Mouse (Mus musculus): ENCODE results near the gene Hspb1. TPM values are rescaled to one million over a fixed set of nuclear protein-coding genes. Genes with fewer than 3 reads are reported as not detected.

Gene Hspb1
- total RNA-seq, 1 experiment from 2014 or later: not detected

DNA sequence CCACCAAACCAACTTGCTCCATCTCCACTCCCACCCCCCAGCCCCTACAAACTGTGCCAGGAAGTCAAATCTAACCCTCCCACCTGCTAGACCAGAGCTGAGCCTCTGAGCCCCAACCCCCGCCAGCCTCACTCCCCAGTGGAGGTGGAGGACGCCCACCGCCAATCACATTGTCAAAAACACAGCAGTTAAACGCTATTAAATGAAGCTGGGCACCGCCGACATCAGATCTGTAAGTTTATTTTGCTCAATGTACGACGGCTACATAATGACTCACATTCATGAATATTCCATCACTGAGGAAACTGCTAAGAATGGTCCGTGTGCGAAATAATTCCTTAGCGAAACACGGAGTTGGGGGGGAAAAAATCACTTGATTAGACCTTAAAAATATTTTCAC is 20.5 kb downstream of the Hspb1 start:
- no peak for ATAC-seq (ENCODE audit: extremely low read depth, insufficient number of reproducible peaks, low FRiP score, poor library complexity, severe bottlenecking)

DNA sequence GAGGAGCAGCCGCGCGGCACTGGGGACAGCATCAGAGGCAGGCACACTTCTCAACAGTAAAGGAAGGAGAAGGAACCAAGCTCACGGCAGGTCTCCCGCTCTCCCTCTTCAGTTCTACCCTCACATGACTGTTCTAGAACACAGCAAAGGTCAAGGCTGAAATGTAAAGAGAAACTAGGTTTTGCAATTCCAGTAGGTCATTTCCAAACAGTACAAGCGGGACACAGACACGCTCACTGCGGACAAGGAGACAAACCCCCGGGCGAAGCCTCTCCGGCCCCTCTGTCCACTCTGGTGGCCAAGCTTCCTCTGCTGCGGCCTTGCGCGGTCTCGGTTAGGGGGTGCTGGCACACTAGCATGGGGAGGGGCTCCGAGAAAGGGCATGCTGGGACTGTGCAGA is 21.3 kb downstream of the Hspb1 start:
- no peak for ATAC-seq (ENCODE audit: extremely low read depth, insufficient number of reproducible peaks, low FRiP score, poor library complexity, severe bottlenecking)

DNA sequence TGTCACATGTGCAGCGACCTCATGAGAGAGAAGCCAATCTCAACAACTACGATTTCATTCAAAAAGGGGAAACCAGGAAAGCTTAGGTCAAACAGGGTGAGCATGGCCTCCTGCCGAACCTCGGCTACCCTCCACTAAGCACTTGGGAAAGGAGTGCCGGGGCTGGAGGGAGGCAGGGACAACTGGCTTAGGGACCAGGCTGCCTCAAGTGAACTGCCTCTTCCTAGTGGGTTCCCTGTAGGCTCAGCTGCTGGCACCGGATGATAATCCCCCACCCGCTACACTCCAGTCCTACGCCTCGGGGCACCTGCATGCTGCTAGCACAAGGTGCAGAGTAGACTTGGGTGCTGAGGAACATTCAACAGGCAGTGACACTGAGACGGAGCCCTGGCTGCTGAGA is 21.9 kb downstream of the Hspb1 start:
- ATAC-seq (ENCODE audit: extremely low read depth, insufficient number of reproducible peaks, low FRiP score, poor library complexity, severe bottlenecking): no peak

DNA sequence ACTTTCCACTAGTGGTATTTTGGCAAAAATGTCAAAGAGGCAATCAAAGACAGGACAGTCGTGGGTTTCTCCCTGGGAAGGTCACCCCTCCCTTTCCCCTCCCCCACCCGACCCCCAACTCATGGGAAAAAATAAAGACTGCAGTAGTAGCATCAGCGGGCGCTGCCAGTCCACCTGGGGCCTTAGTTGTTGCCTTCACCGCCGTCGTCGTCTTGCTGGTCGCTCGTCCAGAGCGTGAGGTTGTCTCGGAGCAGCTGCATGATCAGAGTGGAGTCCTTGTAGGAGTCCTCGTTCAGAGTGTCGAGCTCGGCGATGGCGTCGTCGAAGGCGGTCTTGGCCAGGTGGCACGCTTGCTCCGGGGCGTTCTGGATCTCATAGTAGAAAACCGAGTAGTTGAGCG is 23.1 kb downstream of the Hspb1 start:
- ATAC-seq (ENCODE audit: extremely low read depth, insufficient number of reproducible peaks, low FRiP score, poor library complexity, severe bottlenecking): no peak

DNA sequence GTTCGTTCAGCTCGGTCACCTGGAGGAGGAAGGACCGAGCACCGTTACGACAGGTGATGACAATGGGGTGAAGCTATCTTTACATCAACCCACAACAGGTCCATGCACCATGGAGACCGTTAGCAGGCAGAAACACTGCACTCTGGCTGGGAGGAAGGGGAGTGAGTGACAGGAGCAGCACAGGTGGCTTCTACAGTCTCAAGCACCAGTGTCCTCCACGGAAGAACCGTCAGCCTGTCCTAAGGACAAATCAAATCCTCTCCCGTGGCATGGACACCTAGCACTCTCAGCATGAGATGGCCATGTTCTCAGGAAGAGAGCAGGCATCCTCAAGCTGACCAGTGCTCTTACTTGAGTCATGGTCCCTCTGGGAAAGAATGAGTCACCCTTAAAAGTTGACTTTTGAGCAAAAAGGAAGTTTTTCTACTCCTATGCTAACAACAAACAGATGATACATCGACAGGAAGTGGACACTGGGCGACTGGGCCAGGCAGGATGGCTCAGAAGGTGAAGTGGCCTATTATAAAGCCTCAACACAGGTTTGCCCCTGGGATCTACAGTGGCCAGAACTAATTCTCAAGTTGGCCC is 24.0 kb downstream of the Hspb1 start:
- no peak for ATAC-seq (ENCODE audit: extremely low read depth, insufficient number of reproducible peaks, low FRiP score, poor library complexity, severe bottlenecking)

DNA sequence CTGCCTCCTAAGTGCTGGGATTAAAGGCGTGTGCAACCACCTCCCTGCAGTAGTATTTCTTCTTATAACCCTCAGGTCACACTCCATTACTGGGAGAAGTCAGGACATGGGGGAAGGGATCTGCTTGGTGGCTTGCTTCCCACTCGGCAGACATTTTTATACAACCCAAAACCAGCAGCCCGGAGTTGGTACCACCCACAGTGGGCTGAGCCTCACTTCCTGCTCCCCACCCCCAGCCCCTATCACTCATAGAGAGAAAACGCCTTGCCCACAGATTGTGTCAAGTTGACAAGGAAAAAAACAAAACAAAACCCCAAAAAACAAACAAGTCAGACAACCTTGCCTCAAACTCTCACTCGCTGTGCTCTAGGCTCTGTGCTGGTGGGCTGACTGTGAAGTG is 25.5 kb downstream of the Hspb1 start:
- ATAC-seq (ENCODE audit: extremely low read depth, insufficient number of reproducible peaks, low FRiP score, poor library complexity, severe bottlenecking): no peak

DNA sequence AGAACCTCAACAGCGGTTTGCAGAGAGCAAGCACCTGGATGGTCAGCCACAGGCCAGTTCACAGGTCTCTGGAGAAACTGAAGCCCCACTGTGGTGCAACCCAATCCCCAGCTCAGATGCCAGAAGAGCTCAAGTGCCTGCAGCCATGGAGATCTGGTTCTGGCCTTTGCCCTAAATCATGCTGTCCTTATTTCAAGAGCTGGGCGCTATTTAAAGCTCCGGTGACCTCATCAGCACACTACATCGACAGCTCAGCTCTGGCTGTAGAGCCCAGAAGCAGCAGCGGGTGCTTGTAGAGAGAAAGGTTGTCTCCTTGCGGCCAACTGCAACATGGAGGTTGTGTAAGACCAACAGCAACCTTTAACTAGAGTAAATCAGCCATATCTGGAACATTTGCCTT is 26.4 kb downstream of the Hspb1 start:
- no peak for ATAC-seq (ENCODE audit: extremely low read depth, insufficient number of reproducible peaks, low FRiP score, poor library complexity, severe bottlenecking)

DNA sequence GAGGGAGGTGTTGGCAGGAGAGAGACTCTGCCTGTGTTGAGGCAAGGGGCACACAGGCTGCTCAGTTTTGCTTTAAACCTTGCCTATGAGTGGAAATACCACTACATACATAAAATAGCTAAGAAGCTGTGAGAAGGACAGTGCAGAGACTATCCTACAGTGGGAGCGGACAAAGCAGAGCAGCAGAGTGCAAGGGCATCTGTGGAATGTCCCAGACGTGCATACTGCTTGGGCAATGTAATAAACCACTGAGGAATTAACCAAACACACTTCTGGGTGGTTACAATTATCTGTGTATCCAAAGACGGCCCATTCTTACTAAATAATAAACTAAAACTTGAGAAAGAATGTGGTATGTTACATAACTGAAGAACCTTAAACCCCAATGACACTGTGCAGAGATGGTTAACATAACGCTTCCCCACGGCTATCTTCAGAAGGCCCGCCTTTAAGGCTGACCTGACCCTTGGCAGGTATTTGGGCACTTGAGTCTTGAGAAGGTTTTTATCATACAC is 28.4 kb downstream of the Hspb1 start:
- ATAC-seq (ENCODE audit: extremely low read depth, insufficient number of reproducible peaks, low FRiP score, poor library complexity, severe bottlenecking): no peak

DNA sequence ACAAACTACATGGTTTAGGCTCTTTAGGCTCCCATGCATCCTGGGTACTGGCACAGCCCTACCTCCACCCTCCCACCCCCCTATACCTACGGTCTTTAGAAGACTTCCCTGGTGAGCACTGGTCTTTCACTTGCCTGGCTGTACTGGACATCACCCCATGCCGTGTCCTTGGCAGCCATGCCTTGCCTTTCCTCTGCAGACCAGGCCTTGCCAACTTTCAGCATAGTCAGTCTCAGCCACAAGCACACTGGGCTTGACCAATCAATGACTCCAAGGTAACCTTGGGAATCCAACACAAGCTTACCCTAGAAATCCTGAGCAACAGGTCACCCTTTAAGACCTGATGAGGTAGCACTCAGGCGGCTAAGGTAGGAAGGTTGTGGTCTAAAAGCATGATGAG is 28.9 kb downstream of the Hspb1 start:
- ATAC-seq (ENCODE audit: extremely low read depth, insufficient number of reproducible peaks, low FRiP score, poor library complexity, severe bottlenecking): no peak

DNA sequence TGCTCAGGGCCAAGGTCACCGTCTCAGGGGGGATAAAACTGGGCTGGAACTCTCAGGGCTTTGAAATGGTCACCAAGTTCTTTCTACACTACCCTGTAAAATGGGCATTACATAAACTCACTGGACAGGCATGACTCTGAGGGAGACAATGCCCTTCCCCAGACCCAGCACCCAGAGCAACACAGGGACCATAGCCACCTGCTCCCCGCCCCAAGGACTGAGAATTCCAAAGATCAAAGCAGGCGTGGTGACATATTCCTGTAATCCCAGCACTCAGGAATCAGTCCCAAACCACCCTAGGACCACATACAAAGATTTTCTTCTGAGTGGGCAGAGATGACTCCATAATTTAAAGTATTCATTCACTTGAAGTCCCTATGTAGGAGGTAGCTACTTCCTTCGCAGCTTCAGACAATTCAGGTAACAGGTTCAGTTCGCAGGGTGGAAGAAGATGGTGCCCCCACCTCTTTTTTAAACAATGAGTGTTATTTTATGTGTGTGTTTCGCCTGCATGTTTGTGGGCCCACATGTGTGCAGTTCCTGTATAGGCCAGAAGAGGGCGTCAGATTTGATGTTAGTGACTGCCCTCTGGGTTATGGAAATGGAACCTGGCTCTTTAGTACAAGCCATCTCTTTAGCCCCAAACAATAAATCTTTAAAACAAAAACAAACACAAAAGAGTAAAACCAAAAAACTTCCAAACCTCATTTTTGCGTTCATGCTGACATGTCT is 29.8 kb downstream of the Hspb1 start:
- no peak for ATAC-seq (ENCODE audit: extremely low read depth, insufficient number of reproducible peaks, low FRiP score, poor library complexity, severe bottlenecking)

DNA sequence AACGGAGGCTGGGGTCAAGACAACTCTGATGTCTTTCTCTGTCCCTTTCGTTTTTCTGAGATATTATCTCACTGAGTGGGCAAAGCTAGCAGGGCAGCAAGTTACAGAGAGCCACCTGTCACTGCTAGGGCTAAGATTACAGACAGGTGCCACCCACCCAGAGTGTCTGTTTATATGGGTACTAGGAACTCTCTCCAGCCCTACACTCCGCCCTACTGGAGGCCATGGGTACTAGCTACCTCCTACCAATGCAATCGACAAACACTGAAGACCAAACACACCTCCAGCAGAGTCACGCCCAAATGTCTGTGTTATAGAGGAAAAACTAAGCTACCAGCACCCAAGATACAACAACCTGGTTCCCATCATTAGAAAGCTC is 30.3 kb downstream of the Hspb1 start:
- no peak for ATAC-seq (ENCODE audit: extremely low read depth, insufficient number of reproducible peaks, low FRiP score, poor library complexity, severe bottlenecking)

DNA sequence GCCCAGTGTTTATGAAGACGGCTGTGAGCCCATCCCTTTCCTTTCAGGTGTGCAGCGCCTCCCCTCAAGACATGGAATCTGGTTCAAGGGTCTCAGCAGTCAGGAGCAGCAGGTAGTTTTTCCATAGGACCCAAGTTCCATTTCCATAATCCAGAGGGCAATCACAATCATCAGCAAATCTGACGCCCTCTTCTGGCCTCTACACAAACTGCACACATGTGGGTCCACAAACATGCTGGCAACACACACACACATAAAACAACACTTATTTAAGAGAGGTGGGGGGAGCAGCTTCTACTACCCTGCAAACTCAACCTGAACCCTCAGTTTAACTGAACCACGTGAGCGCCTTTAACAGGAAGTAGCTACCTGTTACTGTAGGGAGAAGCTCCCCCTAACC is 30.9 kb downstream of the Hspb1 start:
- no peak for ATAC-seq (ENCODE audit: extremely low read depth, insufficient number of reproducible peaks, low FRiP score, poor library complexity, severe bottlenecking)

DNA sequence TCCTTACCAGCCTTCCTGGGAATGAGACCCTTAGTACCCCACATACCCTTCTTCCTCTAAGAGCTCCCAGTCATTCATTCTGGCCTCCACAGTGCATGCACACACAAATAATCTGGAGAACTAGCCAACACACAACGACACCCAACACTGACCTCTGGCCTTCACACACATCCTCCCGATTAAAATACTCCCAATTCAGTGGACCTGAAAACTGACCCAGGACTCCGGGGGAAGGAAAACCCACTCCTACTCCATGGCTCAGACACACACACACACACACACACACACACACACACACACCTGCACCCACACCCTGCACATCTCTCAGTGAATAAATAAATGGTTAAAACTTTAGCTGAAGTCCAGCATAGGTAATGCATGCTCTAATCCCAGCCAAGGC is 32.2 kb downstream of the Hspb1 start:
- no peak for ATAC-seq (ENCODE audit: extremely low read depth, insufficient number of reproducible peaks, low FRiP score, poor library complexity, severe bottlenecking)

DNA sequence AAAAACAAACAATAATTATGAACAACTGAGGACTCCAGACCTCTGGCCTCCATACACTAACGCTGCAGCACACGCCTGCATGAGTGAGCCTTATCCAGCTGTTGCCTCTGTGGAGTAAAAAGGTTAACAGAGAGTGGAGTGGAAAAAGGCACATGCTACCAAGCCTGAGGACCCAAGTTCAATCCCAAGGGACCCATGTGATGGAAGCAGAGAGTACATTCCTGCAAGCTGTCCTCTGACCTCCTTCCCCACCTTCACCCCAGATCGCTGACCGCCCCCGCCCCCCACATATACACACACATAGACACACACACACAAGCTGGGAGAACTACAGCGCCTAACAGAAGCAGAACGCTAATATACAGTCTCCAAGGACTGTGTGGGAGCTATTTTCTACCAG is 36.2 kb downstream of the Hspb1 start:
- no peak for ATAC-seq (ENCODE audit: extremely low read depth, insufficient number of reproducible peaks, low FRiP score, poor library complexity, severe bottlenecking)

DNA sequence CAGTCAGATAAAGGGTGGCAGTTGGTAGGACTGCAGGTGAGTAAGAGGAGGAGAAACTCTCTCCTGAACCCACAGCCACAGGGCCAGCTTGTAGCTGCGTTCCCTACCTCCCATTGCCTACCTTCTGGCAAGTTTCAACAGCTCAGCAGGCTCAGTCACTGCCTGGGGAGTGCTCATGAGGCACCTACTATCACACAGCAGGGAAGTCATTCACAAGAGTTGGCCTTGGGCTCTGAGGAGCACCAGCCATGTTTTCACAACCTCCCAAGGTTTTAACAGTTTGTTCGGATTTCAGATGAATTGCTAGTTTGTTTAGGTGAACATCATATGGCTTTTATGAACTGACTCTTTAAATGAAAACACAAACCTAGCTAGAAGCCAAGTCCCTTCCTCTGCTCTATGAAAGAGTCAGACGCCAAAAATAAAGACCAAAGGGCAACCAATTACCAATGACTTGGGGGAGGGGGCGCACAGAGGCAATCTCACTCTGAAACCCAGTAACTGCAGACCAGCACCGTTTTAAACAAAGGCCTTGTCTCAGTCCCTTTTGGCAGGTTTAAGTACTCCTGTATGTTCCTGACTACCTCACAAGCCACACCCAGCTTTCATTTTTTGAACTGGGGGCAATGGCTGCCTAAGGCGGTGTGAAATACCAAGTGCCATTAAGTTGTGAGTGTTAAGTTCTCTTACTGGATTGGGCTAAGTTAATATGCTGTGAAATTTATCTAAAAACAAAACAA is 42.1 kb downstream of the Hspb1 start:
- no peak for ATAC-seq (ENCODE audit: extremely low read depth, insufficient number of reproducible peaks, low FRiP score, poor library complexity, severe bottlenecking)

DNA sequence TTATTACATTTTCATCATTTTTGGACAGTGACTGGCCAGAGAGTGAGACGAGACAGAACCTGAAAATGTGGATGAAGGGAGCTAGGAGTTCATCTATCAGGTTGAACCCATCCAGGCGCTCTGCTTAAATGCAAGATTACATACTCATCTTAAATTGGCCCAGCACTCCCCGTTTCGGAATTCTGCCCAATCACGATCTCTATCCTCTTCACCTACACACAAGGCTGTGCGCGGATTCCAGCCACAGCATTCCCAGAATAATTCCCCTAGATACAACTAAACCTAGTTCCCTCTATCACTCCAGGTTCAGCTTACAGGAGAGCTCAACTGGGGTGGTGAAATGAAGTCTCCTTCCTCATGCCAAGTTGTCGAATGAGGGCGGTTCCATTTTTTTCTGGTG is 43.8 kb downstream of the Hspb1 start:
- no peak for ATAC-seq (ENCODE audit: extremely low read depth, insufficient number of reproducible peaks, low FRiP score, poor library complexity, severe bottlenecking)

DNA sequence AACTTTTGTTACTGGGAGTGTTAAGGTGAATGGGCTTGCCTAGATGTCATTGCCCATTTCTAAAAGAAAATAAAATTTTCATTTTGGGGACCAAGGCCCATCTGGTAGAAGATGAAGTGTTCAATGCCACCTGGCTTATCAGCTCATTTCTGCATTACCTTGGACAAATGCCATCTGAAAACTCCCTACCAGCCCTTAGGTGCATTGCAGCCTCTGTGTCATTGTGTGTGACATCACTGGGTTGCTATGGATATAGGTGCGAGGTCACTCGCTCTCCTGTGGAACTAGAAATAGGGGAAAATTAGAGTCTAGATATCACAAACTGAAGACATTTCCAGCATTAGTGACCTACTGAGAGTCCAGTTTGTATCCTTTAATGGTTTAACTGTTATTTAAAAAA is 44.6 kb downstream of the Hspb1 start:
- ATAC-seq (ENCODE audit: extremely low read depth, insufficient number of reproducible peaks, low FRiP score, poor library complexity, severe bottlenecking): no peak

DNA sequence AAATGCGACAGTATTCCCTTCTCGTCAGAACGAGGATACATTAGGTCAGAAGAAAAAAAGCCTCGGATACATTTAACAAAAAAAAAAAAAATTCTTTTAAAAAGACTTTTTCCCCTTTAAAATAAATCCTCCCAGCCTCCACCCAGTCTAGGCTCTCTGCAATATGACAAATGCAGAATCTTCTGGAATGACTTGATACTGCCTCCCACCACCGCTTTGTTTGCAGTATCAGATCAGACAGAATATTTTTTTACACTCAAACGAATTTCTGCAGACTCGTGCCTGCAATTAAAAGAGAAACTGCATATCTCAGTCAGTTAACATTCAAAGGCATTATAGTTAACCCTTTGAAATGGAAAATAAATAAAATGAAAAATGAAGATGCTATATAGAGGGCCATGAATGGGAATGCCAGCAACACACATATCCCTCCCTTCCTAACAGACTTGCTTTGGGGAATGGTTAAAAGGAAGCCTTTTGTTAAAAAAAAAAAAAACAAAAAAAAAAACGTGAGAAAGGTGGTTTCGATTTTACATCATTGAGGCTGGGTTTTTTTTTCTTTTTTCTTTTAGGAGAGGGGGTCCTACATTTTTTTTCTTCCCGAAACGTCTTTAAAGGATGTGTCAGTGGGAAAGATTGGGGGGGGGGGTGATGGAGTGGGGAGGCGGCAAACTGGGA is 45.6 kb downstream of the Hspb1 start:
- no peak for ATAC-seq (ENCODE audit: extremely low read depth, insufficient number of reproducible peaks, low FRiP score, poor library complexity, severe bottlenecking)

DNA sequence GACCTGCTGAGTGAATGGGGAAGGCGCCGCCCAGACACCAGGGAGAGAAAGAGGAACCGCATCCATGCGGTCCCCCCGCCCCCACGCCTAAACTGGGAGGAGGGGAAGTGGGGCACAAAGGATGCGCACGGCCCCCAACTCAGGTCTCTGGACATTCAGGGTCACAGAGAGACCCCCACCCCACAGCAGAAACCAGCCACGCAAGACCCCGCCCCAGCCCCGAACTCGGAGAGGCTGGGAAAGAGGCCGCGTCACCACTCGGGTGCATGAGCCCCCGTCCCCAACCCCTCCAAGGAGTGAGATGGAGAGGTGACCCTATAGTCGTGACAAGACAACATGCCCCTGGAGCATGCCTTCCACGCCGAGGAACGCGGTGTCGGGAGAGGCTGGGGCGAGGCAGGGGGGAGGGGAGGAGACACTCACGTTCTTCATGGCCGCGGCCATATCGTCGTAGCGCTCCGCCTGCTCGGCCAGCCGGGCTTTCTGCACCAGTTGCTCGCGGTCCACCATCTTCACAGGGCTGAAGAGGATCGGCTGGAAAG is 46.3 kb downstream of the Hspb1 start:
- peak; percentile 48 for ATAC-seq (ENCODE audit: extremely low read depth, insufficient number of reproducible peaks, low FRiP score, poor library complexity, severe bottlenecking)

Measured in neutrophil, adult 5-6 weeks (primary cell).